Mouse (Mus musculus) bone marrow macrophage, adult 2 months (primary cell): ENCODE data around the gene Pde4dip.

Experiments used
- CTCF ChIP-seq: IDR thresholded peaks from 2 replicates; pipeline ENCODE4 v1.5.1; 2012; ENCODE audit warnings: low read depth, mild to moderate bottlenecking, low read length, moderate library complexity
- POLR2A ChIP-seq: IDR thresholded peaks from 2 replicates; pipeline ENCODE4 v1.6.1; 2012; ENCODE audit warnings: mild to moderate bottlenecking, low read depth, low read length, borderline replicate concordance

DNA sequence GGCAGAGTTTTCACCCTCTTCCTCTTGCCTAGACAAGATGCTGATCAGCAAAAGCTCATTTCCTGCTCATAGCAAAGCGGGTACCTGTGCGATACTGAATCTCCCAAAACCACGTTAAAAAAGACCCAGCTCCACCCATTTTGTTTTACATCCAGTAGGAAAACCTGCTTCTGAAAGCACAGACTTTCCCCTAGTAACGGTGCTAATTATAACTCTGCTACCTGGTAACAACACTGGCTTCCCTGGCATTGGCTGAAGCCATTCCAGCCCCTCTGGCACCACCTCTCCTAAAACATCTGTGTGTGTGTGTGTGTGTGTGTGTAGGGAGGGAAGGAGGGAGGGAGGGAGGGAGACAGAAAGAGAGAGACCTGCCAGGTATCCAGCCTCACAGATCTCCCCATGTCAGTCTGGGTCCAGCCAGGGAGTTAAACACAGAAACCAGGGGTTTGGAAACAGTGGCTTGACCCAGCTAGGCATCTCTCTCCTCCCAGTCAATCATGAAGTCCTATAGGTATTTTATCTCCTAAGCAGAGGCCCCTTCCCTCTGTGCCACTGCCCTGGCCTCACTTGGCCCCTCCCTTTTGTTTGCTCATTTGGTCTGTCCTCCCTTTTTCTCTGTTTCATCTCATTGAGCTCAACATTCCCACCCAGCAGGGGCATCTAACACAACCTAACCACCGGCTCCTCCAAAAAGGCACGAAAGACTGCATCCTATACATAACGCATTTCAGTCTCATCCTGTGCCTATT is 76.7 kb downstream of the Pde4dip start:
- TF ChIP-seq POLR2A (no peak), CTCF (no peak)
